Mouse (Mus musculus): ENCODE measurements around the gene D230025D16Rik. TPM values are rescaled to one million over a fixed set of nuclear protein-coding genes. Genes with fewer than 3 reads are reported as not detected.
"Not testable (repeated sequence)": the region's sequence is repeated elsewhere in the genome, so short reads cannot be mapped to it uniquely, and the experiment has no call there.

The D230025D16Rik gene
- polyA plus RNA-seq, 1 experiment from 2014 or later: 25.2 TPM

DNA sequence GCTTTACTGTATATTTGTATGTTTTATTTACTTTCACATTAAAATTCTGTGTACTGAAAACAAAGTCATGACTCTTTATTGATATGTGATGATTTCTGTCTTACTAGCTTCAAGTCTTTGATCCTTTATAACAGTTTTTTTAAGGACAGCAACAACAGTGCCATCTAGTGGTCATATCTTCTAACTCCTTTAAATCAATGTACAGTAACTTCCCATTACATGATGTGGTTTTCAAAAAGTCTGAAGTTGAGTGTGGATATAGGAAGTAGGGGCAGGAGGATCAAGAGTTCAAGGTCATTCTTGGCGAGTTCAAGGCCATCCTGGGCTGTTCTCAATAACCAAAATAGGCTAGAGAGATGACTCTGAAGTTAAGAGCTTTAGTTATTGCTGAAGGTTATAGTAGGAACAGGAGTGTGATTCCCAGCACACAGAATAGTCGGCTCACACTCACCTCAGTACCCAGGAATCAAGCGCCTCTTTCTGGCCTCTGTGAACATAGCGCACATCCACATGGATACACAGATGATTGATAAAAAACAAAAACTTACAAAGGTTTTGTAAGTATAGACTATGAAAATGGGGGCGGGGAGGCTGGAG, 6.9 kb upstream of the D230025D16Rik start:
- peak; percentile 51 for ATAC-seq

GRCm38 (mm10) chr8:105223850-105224249, 1.1 kb upstream of the D230025D16Rik start:
- H3K4me1 ChIP-seq: peaks cover 17% of the 10 kb centered on the region
- H3K27ac ChIP-seq: no peak overlapping the region
- ATAC-seq: no peak
- H3K36me3 ChIP-seq (ENCODE audit: poor library complexity, severe bottlenecking): no peaks in the 10 kb centered on the region
- WGBS: 79% methylated on average over 7 of the region's 7 CpGs
- H3K9me3 ChIP-seq (replicated peaks): no peaks in the 10 kb centered on the region
- H3K4me3 ChIP-seq: no peak overlapping the region
- H3K4me2 ChIP-seq: no peak overlapping the region
- H3K27me3 ChIP-seq: no peaks in the 10 kb centered on the region
- H3K9ac ChIP-seq: no peak overlapping the region

More for the DNA sequence above, 6.9 kb upstream of the D230025D16Rik start:
- H3K27ac ChIP-seq: no peak overlapping the region
- no peaks in the 10 kb centered on the region for H3K4me1 ChIP-seq
- 81% methylated on average over 5 of the region's 5 CpGs for WGBS
- no peaks in the 10 kb centered on the region for H3K27me3 ChIP-seq
- H3K36me3 ChIP-seq (ENCODE audit: poor library complexity, severe bottlenecking): peaks cover 6% of the 10 kb centered on the region; the same call in 1 of the 2 replicates
- H3K9ac ChIP-seq: no peak overlapping the region
- H3K4me2 ChIP-seq: no peak overlapping the region
- H3K4me3 ChIP-seq: no peak overlapping the region
- H3K9me3 ChIP-seq (replicated peaks): no peaks in the 10 kb centered on the region

GRCm38 (mm10) chr8:105225272-105225593, 288 bp downstream of the D230025D16Rik start:
- Histone ChIP-seq H3K9me3 (replicated peaks) (no peaks in the 10 kb centered on the region), H3K36me3 (ENCODE audit: poor library complexity, severe bottlenecking) (no peaks in the 10 kb centered on the region), H3K4me3 (peak overlapping the region; percentile 95), H3K4me2 (peak overlapping the region; percentile 87), H3K4me1 (peaks cover 17% of the 10 kb centered on the region), H3K9ac (peak overlapping the region; percentile 93), H3K27ac (peak overlapping the region; percentile 66), H3K27me3 (no peaks in the 10 kb centered on the region)
- ATAC-seq: no peak
- under 1% methylated on average over 26 of the region's 27 CpGs for WGBS

DNA sequence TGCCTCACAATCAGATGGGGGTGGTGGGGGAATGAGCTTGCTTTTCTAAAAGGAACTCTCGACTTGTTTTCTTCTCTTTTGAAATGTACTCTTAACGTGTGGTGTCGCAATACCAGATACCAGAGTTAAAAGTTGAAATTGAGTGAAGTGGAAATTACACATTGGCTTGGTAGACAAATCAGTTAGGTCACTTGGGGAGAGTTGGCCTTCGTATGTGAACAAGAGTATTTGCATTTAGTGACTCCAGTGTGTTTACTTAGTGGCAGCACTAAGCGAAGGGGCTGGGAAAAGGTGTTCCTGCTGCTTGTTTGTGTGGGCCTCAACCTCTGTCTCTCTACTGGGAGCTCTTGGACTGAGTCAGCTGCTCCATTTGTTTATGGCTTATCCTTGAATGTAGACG, 972 bp downstream of the D230025D16Rik start:
- Histone ChIP-seq H3K36me3 (ENCODE audit: poor library complexity, severe bottlenecking) (no peaks in the 10 kb centered on the region), H3K9ac (peak overlapping the region; percentile 93), H3K4me3 (peak overlapping the region; percentile 95), H3K27me3 (no peaks in the 10 kb centered on the region), H3K4me1 (peaks cover 17% of the 10 kb centered on the region), H3K4me2 (peak overlapping the region; percentile 87), H3K27ac (no peak overlapping the region), H3K9me3 (replicated peaks) (no peaks in the 10 kb centered on the region)
- ATAC-seq: no peak
- 29% methylated on average over 6 of the region's 6 CpGs for WGBS

- peaks cover 14% of the 10 kb centered on the region for H3K36me3 ChIP-seq (ENCODE audit: poor library complexity, severe bottlenecking)
- H3K9ac ChIP-seq: no peak overlapping the region
- no peak for ATAC-seq
- H3K4me1 ChIP-seq: no peaks in the 10 kb centered on the region; the same call in 1 of the 2 replicates
- H3K4me2 ChIP-seq: no peak overlapping the region
- no peak overlapping the region for H3K27ac ChIP-seq
- H3K4me3 ChIP-seq: no peak overlapping the region
- 85% methylated on average over 12 of the region's 12 CpGs for WGBS
- no peaks in the 10 kb centered on the region for H3K27me3 ChIP-seq
- H3K9me3 ChIP-seq (replicated peaks): no peaks in the 10 kb centered on the region
Measured at GRCm38 (mm10) chr8:105231503-105232320, 6.8 kb downstream of the D230025D16Rik start.

DNA sequence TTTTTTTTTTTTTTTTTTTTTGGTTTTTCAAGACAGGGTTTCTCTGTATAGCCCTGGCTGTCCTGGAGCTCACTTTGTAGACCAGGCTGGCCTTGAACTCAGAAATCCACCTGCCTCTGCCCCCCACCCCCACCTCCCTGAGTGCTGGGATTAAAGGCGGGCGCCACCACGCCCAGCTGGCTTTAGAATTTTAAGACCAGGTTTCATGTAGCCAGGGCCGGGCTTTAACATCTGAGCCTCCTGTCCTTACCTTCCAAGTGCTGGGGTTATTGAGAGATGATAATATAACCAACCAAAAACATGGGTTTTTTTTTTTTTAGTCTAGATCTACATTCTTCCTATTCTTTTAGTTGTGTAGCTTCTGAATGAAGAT, 7.4 kb downstream of the D230025D16Rik start:
- not testable (repeated sequence) for ATAC-seq; H3K9ac ChIP-seq; H3K27ac ChIP-seq; H3K27me3 ChIP-seq; H3K4me1 ChIP-seq; H3K4me2 ChIP-seq; H3K4me3 ChIP-seq; H3K9me3 ChIP-seq (replicated peaks)
- H3K36me3 ChIP-seq (ENCODE audit: poor library complexity, severe bottlenecking): peaks cover 16% of the 10 kb centered on the region
- WGBS: 90% methylated on average over 4 of the region's 4 CpGs

DNA sequence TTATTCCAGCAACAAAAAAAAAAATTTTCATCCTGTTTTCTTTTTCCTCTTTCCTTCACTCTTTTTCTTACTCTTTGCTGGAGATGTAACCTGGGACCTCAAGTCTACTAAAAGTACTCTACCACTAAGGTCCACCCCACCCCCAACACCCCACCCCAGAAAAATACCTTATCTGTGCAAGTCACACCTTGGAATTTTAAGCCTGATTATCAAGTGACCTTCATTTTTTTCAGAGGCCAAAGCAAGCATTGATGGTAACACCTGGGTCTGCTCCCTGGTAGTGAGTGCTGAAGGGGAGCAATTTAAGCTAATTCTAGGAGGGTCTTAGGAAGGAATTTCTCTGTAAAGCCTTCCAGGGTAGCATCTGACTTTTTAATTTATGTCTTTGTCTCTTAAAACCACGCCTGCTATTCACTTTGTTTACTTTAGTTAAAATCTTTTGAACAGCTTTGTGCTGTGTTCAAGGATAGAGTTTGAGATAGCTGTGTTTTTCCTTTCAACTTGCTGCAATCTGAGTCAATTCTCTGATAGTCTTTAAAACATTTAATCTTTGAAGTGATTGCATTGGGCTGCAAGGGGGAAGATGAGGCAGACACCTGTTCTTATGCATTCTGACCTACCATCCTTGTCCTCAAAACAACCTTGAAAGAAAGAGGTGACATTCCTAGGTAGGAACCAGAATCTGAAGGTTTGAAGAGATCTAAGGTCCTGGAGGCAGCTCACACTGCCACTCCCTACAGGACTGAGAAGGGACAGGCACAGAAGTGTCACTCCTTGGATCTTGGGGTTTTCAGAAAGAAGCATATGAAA, 8.4 kb downstream of the D230025D16Rik start:
- Histone ChIP-seq H3K27me3 (no peaks in the 10 kb centered on the region), H3K36me3 (ENCODE audit: poor library complexity, severe bottlenecking) (peaks cover 17% of the 10 kb centered on the region), H3K9ac (no peak overlapping the region), H3K9me3 (replicated peaks) (no peaks in the 10 kb centered on the region), H3K4me2 (no peak overlapping the region), H3K27ac (no peak overlapping the region; the same call in 1 of the 2 replicates), H3K4me1 (no peaks in the 10 kb centered on the region), H3K4me3 (no peak overlapping the region)
- no peak for ATAC-seq
- 68% methylated on average over 1 of the region's 1 CpGs for WGBS

DNA sequence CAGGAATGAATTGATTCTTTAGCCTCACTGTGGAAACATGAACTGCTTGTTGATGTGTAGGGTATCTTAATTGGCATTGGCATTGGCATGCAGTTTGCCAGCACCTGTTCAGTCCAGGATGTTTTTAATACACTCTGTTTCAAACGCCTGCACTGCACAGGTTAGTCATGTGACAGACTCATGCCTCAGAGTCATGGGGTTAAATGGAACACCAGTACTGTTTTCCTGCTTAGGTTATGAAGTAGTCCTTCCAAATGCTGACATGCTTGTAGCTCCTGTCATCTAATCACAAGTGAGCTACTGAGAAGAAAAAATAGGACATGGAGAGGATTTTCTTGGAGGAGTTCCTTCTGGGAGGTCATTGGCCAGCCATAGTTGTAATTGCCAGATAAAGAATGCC, 10.3 kb downstream of the D230025D16Rik start:
- Histone ChIP-seq H3K9me3 (replicated peaks) (no peaks in the 10 kb centered on the region), H3K4me1 (no peaks in the 10 kb centered on the region), H3K27me3 (no peaks in the 10 kb centered on the region), H3K4me2 (no peak overlapping the region), H3K36me3 (ENCODE audit: poor library complexity, severe bottlenecking) (peaks cover 32% of the 10 kb centered on the region), H3K27ac (no peak overlapping the region), H3K9ac (no peak overlapping the region), H3K4me3 (no peak overlapping the region)
- WGBS: 86% methylated on average over 1 of the region's 1 CpGs
- ATAC-seq: no peak

GRCm38 (mm10) chr8:105237442-105238142, 12.6 kb downstream of the D230025D16Rik start:
- Histone ChIP-seq H3K27ac (no peak overlapping the region), H3K27me3 (no peaks in the 10 kb centered on the region), H3K4me1 (no peaks in the 10 kb centered on the region), H3K9ac (no peak overlapping the region), H3K4me2 (no peak overlapping the region), H3K4me3 (no peak overlapping the region), H3K9me3 (replicated peaks) (no peaks in the 10 kb centered on the region), H3K36me3 (ENCODE audit: poor library complexity, severe bottlenecking) (peaks cover 53% of the 10 kb centered on the region)
- no peak for ATAC-seq
- WGBS: 90% methylated on average over 14 of the region's 14 CpGs

GRCm38 (mm10) chr8:105241016-105241415, 16.1 kb downstream of the D230025D16Rik start:
- peaks cover 58% of the 10 kb centered on the region for H3K36me3 ChIP-seq (ENCODE audit: poor library complexity, severe bottlenecking)
- no peak overlapping the region for H3K27ac ChIP-seq
- H3K9me3 ChIP-seq (replicated peaks): no peaks in the 10 kb centered on the region
- WGBS: 97% methylated on average over 7 of the region's 7 CpGs
- no peak overlapping the region for H3K9ac ChIP-seq
- no peaks in the 10 kb centered on the region for H3K27me3 ChIP-seq
- no peak for ATAC-seq
- no peak overlapping the region for H3K4me2 ChIP-seq
- H3K4me1 ChIP-seq: no peaks in the 10 kb centered on the region
- no peak overlapping the region for H3K4me3 ChIP-seq

DNA sequence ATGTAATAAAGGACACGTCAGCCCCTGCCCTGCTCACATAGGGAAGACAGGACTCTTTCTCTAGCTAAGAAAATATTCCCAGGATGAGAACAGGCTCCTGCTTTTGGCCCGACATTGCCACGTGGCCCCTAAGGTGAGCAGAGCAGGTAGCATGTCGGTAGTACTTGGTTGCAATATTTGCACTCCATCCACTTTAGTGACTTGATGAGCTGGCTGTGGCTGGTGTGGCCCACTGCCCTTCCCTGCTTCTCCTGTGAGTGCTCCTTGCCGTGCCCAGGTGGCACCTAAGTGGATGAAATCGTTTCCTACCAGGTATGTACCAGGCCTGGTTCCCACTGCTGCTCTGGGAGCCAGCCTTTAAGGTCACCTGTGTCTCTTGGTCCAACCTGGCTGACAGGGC, 27.0 kb downstream of the D230025D16Rik start:
- H3K9me3 ChIP-seq (replicated peaks): no peaks in the 10 kb centered on the region
- peaks cover 53% of the 10 kb centered on the region for H3K36me3 ChIP-seq (ENCODE audit: poor library complexity, severe bottlenecking)
- WGBS: 94% methylated on average over 6 of the region's 6 CpGs
- H3K27me3 ChIP-seq: peaks cover 23% of the 10 kb centered on the region
- no peak overlapping the region for H3K27ac ChIP-seq
- H3K4me3 ChIP-seq: no peak overlapping the region
- H3K9ac ChIP-seq: no peak overlapping the region
- H3K4me1 ChIP-seq: peaks cover 14% of the 10 kb centered on the region
- no peak overlapping the region for H3K4me2 ChIP-seq
- ATAC-seq: no peak
